Mouse (Mus musculus): Measurements from ENCODE around the gene Boll.

The Boll gene

GRCm38 (mm10) chr1:55205808-55206327, 157.4 kb downstream of the Boll start:
- no peak for DNase-seq

GRCm38 (mm10) chr1:55201850-55202752, 161.2 kb downstream of the Boll start:
- no peak for DNase-seq

- no peak for DNase-seq
Measured at GRCm38 (mm10) chr1:55198719-55199118, 164.6 kb downstream of the Boll start.

All from spleen, adult 18-20 months (tissue).